Mouse (Mus musculus) cerebellum, adult 2 months (tissue): ENCODE measurements around the gene Jund.

Experiments
- CTCF ChIP-seq: fragments of 200-500 bp; IDR thresholded peaks from 2 replicates; pipeline ENCODE4 v1.5.1; 2011; ENCODE audit warnings: low read depth, mild to moderate bottlenecking, control low read depth, low read length, moderate library complexity, borderline replicate concordance; ENCODE audit not compliant: insufficient read depth
- POLR2A ChIP-seq: fragments of 200-500 bp; IDR thresholded peaks from 2 replicates; pipeline ENCODE4 v1.6.1; 2011; ENCODE audit warnings: low read length, control low read depth, borderline replicate concordance; ENCODE audit not compliant: insufficient read depth

GRCm38 (mm10) chr8:70680039-70680438 is 18.7 kb upstream of the Jund start:
- TF ChIP-seq CTCF (no peak), POLR2A (no peak)
